Mouse (Mus musculus) forebrain, embryonic 16.5 days (tissue): ENCODE results near the gene Fam122a. TPM values are rescaled to one million over a fixed set of nuclear protein-coding genes. Genes with fewer than 3 reads are reported as not detected.

Experiments used
- ATAC-seq: fragments of 200-750 bp; cut with Nextera tagmentation; 2 replicates; pipeline ENCODE4 v1.8.0; 2017; ENCODE audit warnings: mild to moderate bottlenecking, moderate library complexity
- H3K27ac ChIP-seq: fragments of 300-500 bp; sonication (generic); 2 replicates; pipeline ENCODE4 v1.5.1; 2014; ENCODE audit warnings: low read length, control low read depth
- H3K27me3 ChIP-seq: fragments of 300-500 bp; sonication (generic); replicated peaks from 2 replicates; pipeline ENCODE4 v1.6.1; 2014; ENCODE audit warnings: low read length; ENCODE audit not compliant: control insufficient read depth, insufficient read depth
- H3K36me3 ChIP-seq: fragments of 300-500 bp; sonication (generic); 2 replicates; pipeline ENCODE4 v1.6.1; 2014; ENCODE audit not compliant: control insufficient read depth, insufficient read depth
- H3K4me1 ChIP-seq: fragments of 300-500 bp; sonication (generic); replicated peaks from 2 replicates; pipeline ENCODE4 v1.6.1; 2014; ENCODE audit warnings: low read length; ENCODE audit not compliant: control insufficient read depth, insufficient read depth
- H3K4me2 ChIP-seq: fragments of 300-500 bp; sonication (generic); 2 replicates; pipeline ENCODE4 v1.6.1; 2014; ENCODE audit warnings: mild to moderate bottlenecking, low read length, control low read depth
- H3K4me3 ChIP-seq: fragments of 300-500 bp; sonication (generic); replicated peaks from 2 replicates; pipeline ENCODE4 v1.5.1; 2014; ENCODE audit warnings: mild to moderate bottlenecking, low read length, control low read depth
- H3K9ac ChIP-seq: fragments of 300-500 bp; sonication (generic); replicated peaks from 2 replicates; pipeline ENCODE4 v1.6.1; 2014; ENCODE audit warnings: low read depth, low read length, control low read depth
- H3K9me3 ChIP-seq: fragments of 300-500 bp; sonication (generic); 2 replicates; pipeline ENCODE4 v1.6.1; 2016; ENCODE audit warnings: low read length; ENCODE audit not compliant: control insufficient read depth
- WGBS: fragments of 180-500 bp; shearing (Covaris S2); extraction: QIAGEN DNeasy Blood & Tissue Kit; methylation state at CpG from one replicate; pipeline ENCODE4 v1.1.7; 2014; 5-methylcytosine and 5-hydroxymethylcytosine counted together
- polyA plus RNA-seq: library from polyadenylated mRNA; unstranded; fragments of >200 nt; fragmentation: Nextera tagmentation; extraction: Ambion mirVana; gene quantifications from 2 replicates; pipeline ENCODE4 v1.2.1, GENCODE M21; 2015

Gene Fam122a
- polyA plus RNA-seq, 1 experiment from 2014 or later = 50.2 TPM

- Histone ChIP-seq H3K27ac (no peak overlapping the region), H3K4me2 (no peak overlapping the region), H3K27me3 (no peaks in the 10 kb centered on the region), H3K4me1 (no peaks in the 10 kb centered on the region), H3K9me3 (no peaks in the 10 kb centered on the region), H3K36me3 (no peaks in the 10 kb centered on the region), H3K4me3 (no peak overlapping the region), H3K9ac (no peak overlapping the region)
- WGBS = 79% methylated on average over 3 of the region's 3 CpGs
- no peak for ATAC-seq
Observed at GRCm38 (mm10) chr19:24499291-24499690, 22.1 kb upstream of the Fam122a start.

GRCm38 (mm10) chr19:24493887-24494286 lies 16.7 kb upstream of the Fam122a start:
- WGBS = 87% methylated on average over 4 of the region's 4 CpGs
- Histone ChIP-seq H3K36me3 (no peaks in the 10 kb centered on the region), H3K27me3 (no peaks in the 10 kb centered on the region), H3K4me3 (no peak overlapping the region), H3K9ac (no peak overlapping the region), H3K4me1 (no peaks in the 10 kb centered on the region), H3K4me2 (no peak overlapping the region), H3K9me3 (no peaks in the 10 kb centered on the region), H3K27ac (no peak overlapping the region)
- no peak for ATAC-seq

- H3K27ac ChIP-seq = no peak overlapping the region
- WGBS = 12% methylated on average over 3 of the region's 3 CpGs
- no peak for ATAC-seq
- no peaks in the 10 kb centered on the region for H3K27me3 ChIP-seq
- no peak overlapping the region for H3K4me2 ChIP-seq
- H3K9me3 ChIP-seq = no peaks in the 10 kb centered on the region
- H3K9ac ChIP-seq = no peak overlapping the region
- H3K4me1 ChIP-seq = no peaks in the 10 kb centered on the region
- no peaks in the 10 kb centered on the region for H3K36me3 ChIP-seq
- H3K4me3 ChIP-seq = no peak overlapping the region
Observed at GRCm38 (mm10) chr19:24491824-24492223, 14.7 kb upstream of the Fam122a start.

- H3K9ac ChIP-seq = no peak overlapping the region
- no peak overlapping the region for H3K4me2 ChIP-seq
- 80% methylated on average over 5 of the region's 5 CpGs for WGBS
- H3K27me3 ChIP-seq = no peaks in the 10 kb centered on the region
- H3K36me3 ChIP-seq = no peaks in the 10 kb centered on the region
- no peak overlapping the region for H3K4me3 ChIP-seq
- no peak overlapping the region for H3K27ac ChIP-seq
- H3K4me1 ChIP-seq = no peaks in the 10 kb centered on the region
- ATAC-seq = no peak
- H3K9me3 ChIP-seq = no peaks in the 10 kb centered on the region
Observed at GRCm38 (mm10) chr19:24490275-24490674, 13.1 kb upstream of the Fam122a start.

GRCm38 (mm10) chr19:24486433-24487296 lies 9.5 kb upstream of the Fam122a start:
- ATAC-seq = no peak
- 78% methylated on average over 8 of the region's 8 CpGs for WGBS
- no peak overlapping the region for H3K4me3 ChIP-seq

GRCm38 (mm10) chr19:24484612-24485194 lies 7.5 kb upstream of the Fam122a start:
- Histone ChIP-seq H3K4me2 (no peak overlapping the region), H3K4me1 (no peaks in the 10 kb centered on the region), H3K27me3 (no peaks in the 10 kb centered on the region), H3K9ac (no peak overlapping the region), H3K9me3 (no peaks in the 10 kb centered on the region), H3K4me3 (no peak overlapping the region), H3K27ac (no peak overlapping the region), H3K36me3 (no peaks in the 10 kb centered on the region)
- 16% methylated on average over 3 of the region's 4 CpGs for WGBS
- ATAC-seq = no peak

More at GRCm38 (mm10) chr19:24486433-24487296, 9.5 kb upstream of the Fam122a start:
- Histone ChIP-seq H3K27ac (no peak overlapping the region), H3K27me3 (no peaks in the 10 kb centered on the region), H3K9ac (no peak overlapping the region), H3K4me1 (no peaks in the 10 kb centered on the region), H3K9me3 (no peaks in the 10 kb centered on the region), H3K4me2 (no peak overlapping the region), H3K36me3 (no peaks in the 10 kb centered on the region)

- 51% methylated on average over 2 of the region's 2 CpGs for WGBS
- no peak overlapping the region for H3K4me3 ChIP-seq
- no peak for ATAC-seq
- no peaks in the 10 kb centered on the region for H3K9me3 ChIP-seq
- H3K4me2 ChIP-seq = no peak overlapping the region
- H3K36me3 ChIP-seq = no peaks in the 10 kb centered on the region
- no peaks in the 10 kb centered on the region for H3K27me3 ChIP-seq
- H3K9ac ChIP-seq = no peak overlapping the region
- H3K4me1 ChIP-seq = peaks cover 4% of the 10 kb centered on the region
- no peak overlapping the region for H3K27ac ChIP-seq
Observed at GRCm38 (mm10) chr19:24480916-24481315, 3.8 kb upstream of the Fam122a start.

GRCm38 (mm10) chr19:24476461-24476860 lies 695 bp downstream of the Fam122a start:
- no peak for ATAC-seq
- H3K4me3 ChIP-seq = peak overlapping the region; percentile 91
- peak overlapping the region; percentile 77 for H3K9ac ChIP-seq
- H3K36me3 ChIP-seq = no peaks in the 10 kb centered on the region
- under 1% methylated on average over 11 of the region's 11 CpGs for WGBS
- H3K4me1 ChIP-seq = peaks cover 14% of the 10 kb centered on the region
- no peaks in the 10 kb centered on the region for H3K9me3 ChIP-seq
- no peaks in the 10 kb centered on the region for H3K27me3 ChIP-seq
- peak overlapping the region; percentile 93 for H3K27ac ChIP-seq
- peak overlapping the region; percentile 91 for H3K4me2 ChIP-seq

- Histone ChIP-seq H3K9ac (no peak overlapping the region), H3K27me3 (no peaks in the 10 kb centered on the region), H3K27ac (no peak overlapping the region), H3K4me1 (peaks cover 14% of the 10 kb centered on the region), H3K4me3 (no peak overlapping the region), H3K36me3 (no peaks in the 10 kb centered on the region), H3K9me3 (no peaks in the 10 kb centered on the region), H3K4me2 (no peak overlapping the region; the same call in none of the 2 replicates)
- WGBS = 72% methylated on average over 6 of the region's 6 CpGs
- ATAC-seq = no peak
Observed at GRCm38 (mm10) chr19:24475281-24475680, 1.9 kb downstream of the Fam122a start.
